In genomic region chr11:113203008-113203407, GRCm38 (mm10) we compare ENCODE assay signal across 16 mouse cellular contexts.
"Had no signal": no experiment of that assay in that cellular context is flagged by ENCODE, and none has a peak within 500 bp of the region (broad histone marks: within the 10 kb centered on the region; RNA-seq: fewer than 3 reads in every experiment).

No protein-coding gene starts in this region.

- H3K9ac ChIP-seq: liver, embryonic 15.5 days; lung, embryonic 14.5 days; midbrain, embryonic 12.5 days; neural tube, embryonic 13.5 days; neural tube, embryonic 15.5 days had no signal

- H3K4me1 ChIP-seq: liver, embryonic 15.5 days had no signal

- H3K27ac ChIP-seq: liver, embryonic 15.5 days; midbrain, embryonic 10.5 days; midbrain, embryonic 12.5 days; neural tube, embryonic 13.5 days; neural tube, embryonic 15.5 days had no signal

- H3K27me3 ChIP-seq: neural tube, embryonic 13.5 days; neural tube, embryonic 15.5 days had no signal

- ATAC-seq: midbrain, embryonic 16.5 days had no signal

- H3K4me2 ChIP-seq: liver, embryonic 15.5 days; lung, embryonic 14.5 days; midbrain, embryonic 12.5 days; neural tube, embryonic 13.5 days; neural tube, embryonic 15.5 days had no signal

- H3K4me3 ChIP-seq: liver, embryonic 15.5 days; midbrain, embryonic 10.5 days; midbrain, embryonic 12.5 days; myocyte; neural tube, embryonic 13.5 days; neural tube, embryonic 15.5 days had no signal

- H3K9me3 ChIP-seq: liver, embryonic 15.5 days; midbrain, embryonic 10.5 days; midbrain, embryonic 12.5 days; neural tube, embryonic 13.5 days; neural tube, embryonic 15.5 days had no signal

- H3K36me3 ChIP-seq: liver, embryonic 15.5 days; midbrain, embryonic 10.5 days; midbrain, embryonic 12.5 days; neural tube, embryonic 13.5 days; neural tube, embryonic 15.5 days had no signal

- DNase-seq: lung, adult 18-20 months; lung, embryonic 14.5 days; lung, postnatal 10 days; lung, postnatal 4 days; midbrain, embryonic 14.5 days; right cerebral cortex, postnatal 14 days; thymus, adult 18-20 months; thymus, postnatal 14 days; thymus, postnatal 36 days had no signal
